Mouse (Mus musculus) limb, embryonic 14.5 days (tissue): ENCODE data around the gene Itih4. TPM values are rescaled to one million over a fixed set of nuclear protein-coding genes. Genes with fewer than 3 reads are reported as not detected.

Experiments
- ATAC-seq: fragments of 200-750 bp; cut with Nextera tagmentation; 2 replicates; pipeline ENCODE4 v1.8.0; 2017; ENCODE audit warnings: low read depth, moderate number of reproducible peaks, moderate TSS enrichment; ENCODE audit not compliant: low FRiP score
- DNase-seq: peaks from one replicate; pipeline ENCODE4 v3.0.0-alpha.2; 2015; ENCODE audit warnings: low spot score
- H3K27ac ChIP-seq: fragments of 300-500 bp; sonication (generic); replicated peaks from 2 replicates; pipeline ENCODE4 v1.5.1; 2014; ENCODE audit warnings: low read depth, mild to moderate bottlenecking, low read length, moderate library complexity, mixed read lengths
- H3K27me3 ChIP-seq: fragments of 300-500 bp; sonication (generic); 2 replicates; pipeline ENCODE4 v1.6.1; 2014; ENCODE audit warnings: low read length, mixed read lengths; ENCODE audit not compliant: control insufficient read depth, insufficient read depth
- H3K36me3 ChIP-seq: fragments of 300-500 bp; sonication (generic); 2 replicates; pipeline ENCODE4 v1.6.1; 2014; ENCODE audit warnings: mild to moderate bottlenecking, low read length, moderate library complexity, mixed read lengths; ENCODE audit not compliant: control insufficient read depth, insufficient read depth
- H3K4me1 ChIP-seq: fragments of 300-500 bp; sonication (generic); 2 replicates; pipeline ENCODE4 v1.6.1; 2014; ENCODE audit warnings: antibody characterized with exemption, low read length, mixed read lengths; ENCODE audit not compliant: control insufficient read depth, insufficient read depth
- H3K4me2 ChIP-seq: fragments of 300-500 bp; sonication (generic); replicated peaks from 2 replicates; pipeline ENCODE4 v1.6.1; 2014; ENCODE audit warnings: low read depth, mild to moderate bottlenecking, low read length, moderate library complexity; ENCODE audit not compliant: severe bottlenecking
- H3K4me3 ChIP-seq: fragments of 300-500 bp; sonication (generic); replicated peaks from 2 replicates; pipeline ENCODE4 v1.5.1; 2014; ENCODE audit warnings: low read length
- H3K9ac ChIP-seq: fragments of 300-500 bp; sonication (generic); 2 replicates; pipeline ENCODE4 v1.6.1; 2014; ENCODE audit warnings: mild to moderate bottlenecking, low read depth, low read length, moderate library complexity; ENCODE audit not compliant: severe bottlenecking
- H3K9me3 ChIP-seq: fragments of 300-500 bp; sonication (generic); 2 replicates; pipeline ENCODE4 v1.6.1; 2016; ENCODE audit warnings: low read length; ENCODE audit not compliant: control insufficient read depth
- POLR2A ChIP-seq: fragments of 200-500 bp; IDR thresholded peaks from 2 replicates; pipeline ENCODE4 v1.8.0; 2012; ENCODE audit warnings: inconsistent platforms, mild to moderate bottlenecking, moderate library complexity, borderline replicate concordance; ENCODE audit not compliant: insufficient read depth, insufficient read length; ENCODE audit errors: extremely low read depth
- WGBS: fragments of 180-500 bp; shearing (Covaris S2); extraction: QIAGEN DNeasy Blood & Tissue Kit; methylation state at CpG from one replicate; pipeline ENCODE4 v1.1.7; 2014; 5-methylcytosine and 5-hydroxymethylcytosine counted together
- polyA plus RNA-seq, 2 experiments: library from polyadenylated mRNA; depleted of rRNA in 1 of 2; stranded (reverse) in 1 of 2; unstranded in 1 of 2; fragments of >200 nt; fragmentation: Nextera tagmentation in 1 of 2; extraction: Ambion mirVana in 1 of 2; gene quantifications; 2 replicates each; pipeline versions ENCODE4 v1.2.1 to v1.2.3; 2012 to 2014

The Itih4 gene
- polyA plus RNA-seq, 2 experiments = 0.08 TPM; not detected in 1

GRCm38 (mm10) chr14:30942254-30942653 is 56.0 kb downstream of the Itih4 start:
- ATAC-seq (no peak), DNase-seq (no peak)
- Histone ChIP-seq H3K4me3 (no peak overlapping the region), H3K4me2 (no peak overlapping the region), H3K27me3 (no peaks in the 10 kb centered on the region), H3K36me3 (no peaks in the 10 kb centered on the region), H3K9ac (no peak overlapping the region), H3K9me3 (no peaks in the 10 kb centered on the region), H3K27ac (no peak overlapping the region), H3K4me1 (no peaks in the 10 kb centered on the region)
- 88% methylated on average over 4 of the region's 4 CpGs for WGBS
- no peak for TF ChIP-seq POLR2A

DNA sequence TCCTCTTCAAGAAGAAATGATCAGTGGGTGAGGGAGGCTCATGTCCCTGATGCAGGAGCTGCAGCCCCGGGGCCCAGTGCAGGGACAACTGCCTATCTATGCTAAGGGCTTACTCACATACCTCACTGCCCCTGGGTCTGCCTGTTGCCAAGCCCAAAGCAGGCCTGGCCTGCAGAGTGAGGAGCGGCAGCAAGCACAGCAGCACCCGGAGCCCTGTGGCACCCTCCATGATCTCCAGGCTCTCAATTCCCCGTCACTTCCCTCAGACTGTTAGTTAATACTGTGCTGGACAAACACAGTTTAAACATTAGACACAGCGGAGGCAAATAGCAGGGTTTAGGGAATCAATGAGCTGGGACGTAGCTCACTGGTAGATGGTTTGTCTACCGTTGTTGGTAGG is 56.8 kb downstream of the Itih4 start, which contains the start of gene Itih1:
Gene Itih1, minus strand, starts transcription at position 252 of the 400 bp plus-strand sequence.
- no peak within 1 kb of the TSS for H3K27ac ChIP-seq
- H3K9ac ChIP-seq = no peak within 1 kb of the TSS
- DNase-seq = no peak
- ATAC-seq = no peak
- H3K4me3 ChIP-seq = no peak within 1 kb of the TSS
- H3K36me3 ChIP-seq = no peaks in the 10 kb centered on the region
- no peak within 1 kb of the TSS for H3K4me2 ChIP-seq
- no peaks in the 10 kb centered on the region for H3K9me3 ChIP-seq
- TF ChIP-seq POLR2A = no peak
- no peaks in the 10 kb centered on the region for H3K27me3 ChIP-seq
- 90% methylated on average over 7 of the region's 7 CpGs for WGBS
- no peaks in the 10 kb centered on the region for H3K4me1 ChIP-seq

GRCm38 (mm10) chr14:30943860-30944674 is 57.8 kb downstream of the Itih4 start:
- no peak overlapping the region for H3K4me2 ChIP-seq
- no peaks in the 10 kb centered on the region for H3K27me3 ChIP-seq
- WGBS = 67% methylated on average over 11 of the region's 11 CpGs
- no peak overlapping the region for H3K9ac ChIP-seq
- H3K9me3 ChIP-seq = no peaks in the 10 kb centered on the region
- H3K4me3 ChIP-seq = no peak overlapping the region
- ATAC-seq (no peak), DNase-seq (peak; percentile 41)
- no peaks in the 10 kb centered on the region for H3K36me3 ChIP-seq
- no peak overlapping the region for H3K27ac ChIP-seq
- TF ChIP-seq POLR2A = no peak
- H3K4me1 ChIP-seq = no peaks in the 10 kb centered on the region

- no peak for TF ChIP-seq POLR2A
- Histone ChIP-seq H3K27ac (no peak overlapping the region), H3K4me3 (no peak overlapping the region), H3K27me3 (no peaks in the 10 kb centered on the region), H3K4me1 (no peaks in the 10 kb centered on the region), H3K9me3 (no peaks in the 10 kb centered on the region), H3K4me2 (no peak overlapping the region), H3K9ac (no peak overlapping the region), H3K36me3 (no peaks in the 10 kb centered on the region)
- DNase-seq (no peak), ATAC-seq (no peak)
- WGBS = 75% methylated on average over 2 of the region's 2 CpGs
These were observed 58.5 kb downstream of the Itih4 start for GRCm38 (mm10) chr14:30944745-30945144.

GRCm38 (mm10) chr14:30949986-30950385 is 63.7 kb downstream of the Itih4 start:
- no peak overlapping the region for H3K9ac ChIP-seq
- H3K9me3 ChIP-seq = no peaks in the 10 kb centered on the region
- H3K4me3 ChIP-seq = no peak overlapping the region
- H3K4me1 ChIP-seq = peaks cover 3% of the 10 kb centered on the region; the same call in 1 of the 2 replicates
- no peaks in the 10 kb centered on the region for H3K27me3 ChIP-seq
- 99% methylated on average over 10 of the region's 10 CpGs for WGBS
- DNase-seq = no peak
- no peak overlapping the region for H3K27ac ChIP-seq
- TF ChIP-seq POLR2A = no peak
- H3K36me3 ChIP-seq = peaks cover 7% of the 10 kb centered on the region; the same call in 1 of the 2 replicates
- ATAC-seq = no peak
- H3K4me2 ChIP-seq = no peak overlapping the region
